Mouse (Mus musculus) small intestine, adult 2 months (tissue): Measurements from ENCODE around the gene Mecom.

Source experiments
- CTCF ChIP-seq: fragments of 200-500 bp; IDR thresholded peaks from 2 replicates; pipeline ENCODE4 v1.5.1; 2012; ENCODE audit warnings: low read depth, mild to moderate bottlenecking, control low read depth, inconsistent platforms, low read length, moderate library complexity, mixed read lengths; ENCODE audit not compliant: insufficient replicate concordance, insufficient read length; ENCODE audit errors: extremely low read depth
- POLR2A ChIP-seq: fragments of 200-500 bp; IDR thresholded peaks from 2 replicates; pipeline ENCODE4 v1.6.1; 2012; ENCODE audit warnings: low read depth, mild to moderate bottlenecking, control low read depth, inconsistent platforms, low read length, moderate library complexity

GRCm38 (mm10) chr3:30154390-30154789, 393.4 kb downstream of the Mecom start:
- TF ChIP-seq CTCF: no peak
- TF ChIP-seq POLR2A: no peak
